Mouse (Mus musculus) hindbrain, embryonic 11.5 days (tissue): Measurements from ENCODE around the gene Trp63. TPM values are rescaled to one million over a fixed set of nuclear protein-coding genes. Genes with fewer than 3 reads are reported as not detected.
"Not testable (repeated sequence)": the region's sequence is repeated elsewhere in the genome, so short reads cannot be mapped to it uniquely, and the experiment has no call there.

Experiments
- ATAC-seq: fragments of 200-750 bp; cut with Nextera tagmentation; 2 replicates; pipeline ENCODE4 v1.8.0; 2017; ENCODE audit warnings: mild to moderate bottlenecking, moderate TSS enrichment, moderate library complexity; ENCODE audit not compliant: low FRiP score
- DNase-seq: peaks from one replicate; pipeline ENCODE4 v3.0.0-alpha.2; 2015; ENCODE audit warnings: low spot score
- H3K27ac ChIP-seq: fragments of 300-500 bp; sonication (generic); 2 replicates; pipeline ENCODE4 v1.5.1; 2014; ENCODE audit warnings: mild to moderate bottlenecking, low read depth, low read length
- H3K27me3 ChIP-seq: fragments of 300-500 bp; sonication (generic); 2 replicates; pipeline ENCODE4 v1.6.1; 2014; ENCODE audit warnings: mild to moderate bottlenecking, low read length, moderate library complexity, mixed read lengths; ENCODE audit not compliant: control insufficient read depth, insufficient read depth
- H3K36me3 ChIP-seq: fragments of 300-500 bp; sonication (generic); 2 replicates; pipeline ENCODE4 v1.6.1; 2014; ENCODE audit warnings: mild to moderate bottlenecking, low read length, moderate library complexity, mixed read lengths; ENCODE audit not compliant: control insufficient read depth, insufficient read depth
- H3K4me1 ChIP-seq: fragments of 300-500 bp; sonication (generic); replicated peaks from 2 replicates; pipeline ENCODE4 v1.6.1; 2014; ENCODE audit warnings: low read length, mixed read lengths; ENCODE audit not compliant: control insufficient read depth, insufficient read depth
- H3K4me2 ChIP-seq: fragments of 300-500 bp; sonication (generic); replicated peaks from 2 replicates; pipeline ENCODE4 v1.6.1; 2014; ENCODE audit warnings: mild to moderate bottlenecking, low read depth, low read length
- H3K4me3 ChIP-seq: fragments of 300-500 bp; sonication (generic); 2 replicates; pipeline ENCODE4 v1.5.1; 2014; ENCODE audit warnings: low read depth, low read length
- H3K9ac ChIP-seq: fragments of 300-500 bp; sonication (generic); 2 replicates; pipeline ENCODE4 v1.6.1; 2014; ENCODE audit warnings: low read depth, low read length
- H3K9me3 ChIP-seq: fragments of 300-500 bp; sonication (generic); 2 replicates; pipeline ENCODE4 v1.6.1; 2016; ENCODE audit warnings: low read length; ENCODE audit not compliant: control insufficient read depth
- WGBS: fragments of 180-500 bp; shearing (Covaris S2); extraction: QIAGEN DNeasy Blood & Tissue Kit; methylation state at CpG from one replicate; pipeline ENCODE4 v1.1.7; 2014; 5-methylcytosine and 5-hydroxymethylcytosine counted together
- polyA plus RNA-seq: library from polyadenylated mRNA; unstranded; fragments of >200 nt; fragmentation: Nextera tagmentation; extraction: Ambion mirVana; gene quantifications from 2 replicates; pipeline ENCODE4 v1.2.1, GENCODE M21; 2014

Trp63 gene
- 3.1 and 5.3 TPM in 2 replicates for polyA plus RNA-seq

GRCm38 (mm10) chr16:25683531-25684248 lies at the start of gene Trp63:
Gene Trp63, plus strand, starts transcription at chr16:25683763.
- Histone ChIP-seq H3K4me3 (no peak within 1 kb of the TSS), H3K36me3 (no peaks in the 10 kb centered on the region), H3K9me3 (no peaks in the 10 kb centered on the region), H3K4me1 (no peaks in the 10 kb centered on the region), H3K27me3 (no peaks in the 10 kb centered on the region), H3K4me2 (no peak within 1 kb of the TSS), H3K9ac (no peak within 1 kb of the TSS), H3K27ac (no peak within 1 kb of the TSS)
- DNase-seq (no peak), ATAC-seq (no peak)
- 44% methylated on average over 8 of the region's 8 CpGs for WGBS

DNA sequence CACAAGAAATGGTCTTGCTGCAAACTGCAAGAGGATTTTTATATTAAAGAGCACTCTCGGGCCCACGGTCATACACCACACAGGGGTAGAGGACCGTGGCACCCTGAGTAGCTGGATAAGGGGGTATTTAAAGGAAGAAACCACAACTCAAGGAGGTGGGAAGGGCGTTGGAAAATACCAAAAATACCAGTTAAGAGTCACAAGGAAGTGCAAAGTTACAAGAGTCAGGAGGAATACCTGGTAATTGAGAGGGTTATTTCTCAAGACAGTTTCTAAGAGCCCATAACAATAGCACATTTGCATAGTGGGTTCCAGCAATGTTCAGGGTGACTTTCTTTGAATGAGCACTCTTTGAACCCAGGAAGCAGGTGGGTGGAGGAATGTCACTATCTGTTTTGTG lies 38.8 kb upstream of the Trp63 start:
- not testable (repeated sequence) for DNase-seq

DNA sequence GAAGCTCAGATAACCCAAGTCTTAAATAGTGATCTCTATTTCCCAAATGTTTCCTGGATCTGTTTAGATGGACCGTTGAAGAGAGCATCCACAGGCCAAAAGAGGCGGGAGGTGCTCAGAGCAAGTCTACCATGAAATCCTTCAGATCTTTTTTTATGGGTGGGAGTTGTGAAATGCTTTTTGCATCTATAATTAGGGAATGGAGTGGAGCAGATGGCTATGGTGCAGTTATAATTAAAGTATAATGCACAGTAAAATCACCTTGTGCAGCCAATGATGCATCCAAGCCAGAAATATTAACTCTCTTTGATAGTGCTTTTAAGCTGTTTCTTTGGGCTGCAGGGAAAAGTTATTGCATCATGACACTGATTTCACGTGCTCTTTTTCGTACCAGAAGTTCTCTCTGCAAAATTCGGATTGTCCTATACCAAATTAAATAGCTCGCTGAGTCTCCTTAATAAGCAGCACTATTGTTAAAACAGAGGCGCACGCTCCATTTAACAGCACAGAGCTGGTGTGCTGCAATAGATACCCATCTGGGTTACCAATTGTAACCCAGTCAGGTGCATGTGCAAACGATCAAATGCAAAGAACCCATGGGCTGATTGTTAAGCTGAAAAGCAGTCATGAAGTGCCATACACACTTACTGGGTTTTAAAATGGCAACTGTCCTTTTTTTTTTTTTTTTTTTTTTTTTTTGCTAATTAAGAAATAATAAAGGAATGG lies 22.9 kb upstream of the Trp63 start:
- Histone ChIP-seq H3K27me3 (no peaks in the 10 kb centered on the region), H3K4me3 (no peak overlapping the region), H3K36me3 (no peaks in the 10 kb centered on the region), H3K9me3 (no peaks in the 10 kb centered on the region), H3K4me1 (no peaks in the 10 kb centered on the region), H3K27ac (no peak overlapping the region), H3K4me2 (no peak overlapping the region), H3K9ac (no peak overlapping the region)
- ATAC-seq = peak; percentile 66; the same call in 1 of the 2 replicates
- WGBS = 72% methylated on average over 9 of the region's 9 CpGs
- no peak for DNase-seq

More for the DNA sequence above, 38.8 kb upstream of the Trp63 start:
- H3K9ac ChIP-seq, H3K9me3 ChIP-seq, H3K27me3 ChIP-seq, H3K27ac ChIP-seq, H3K4me1 ChIP-seq, H3K36me3 ChIP-seq, H3K4me3 ChIP-seq, ATAC-seq, H3K4me2 ChIP-seq: not testable (repeated sequence)
- 81% methylated on average over 4 of the region's 4 CpGs for WGBS

- ATAC-seq (no peak), DNase-seq (no peak)
- H3K9me3 ChIP-seq = no peaks in the 10 kb centered on the region
- no peak overlapping the region for H3K9ac ChIP-seq
- no peaks in the 10 kb centered on the region for H3K36me3 ChIP-seq
- H3K4me3 ChIP-seq = no peak overlapping the region
- H3K27ac ChIP-seq = no peak overlapping the region
- H3K4me2 ChIP-seq = no peak overlapping the region
- WGBS = 85% methylated on average over 3 of the region's 3 CpGs
- no peaks in the 10 kb centered on the region for H3K4me1 ChIP-seq
- no peaks in the 10 kb centered on the region for H3K27me3 ChIP-seq
Observed at GRCm38 (mm10) chr16:25663116-25663515, 20.4 kb upstream of the Trp63 start.

DNA sequence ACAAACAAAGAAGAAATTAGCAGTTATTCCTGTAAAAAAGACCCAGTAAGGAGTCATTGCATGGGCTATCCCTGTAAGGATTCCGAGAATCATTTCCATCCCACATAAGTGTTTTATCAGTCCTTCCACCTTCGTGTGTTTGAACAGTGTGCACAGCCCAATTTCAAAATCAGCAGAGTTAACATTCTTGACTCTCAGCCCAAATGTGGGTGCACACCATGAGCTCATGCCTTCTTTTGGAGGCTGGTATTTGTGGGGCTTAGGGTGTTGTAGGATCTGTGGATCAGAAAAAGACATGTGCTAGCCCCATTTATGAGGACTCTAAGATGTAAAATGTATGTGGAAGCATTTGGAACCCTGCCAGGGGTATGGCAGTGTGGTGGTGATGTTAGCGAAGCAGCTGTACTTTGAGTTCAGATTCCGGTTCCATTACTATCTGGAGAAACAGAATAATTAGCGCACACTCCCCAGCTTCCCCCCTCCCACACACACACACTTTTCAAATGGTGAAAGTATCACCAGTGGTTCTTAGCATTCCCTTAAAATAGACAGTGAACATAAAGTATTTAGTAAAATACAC lies 9.6 kb upstream of the Trp63 start:
- WGBS = 87% methylated on average over 5 of the region's 5 CpGs
- no peak overlapping the region for H3K4me3 ChIP-seq
- no peaks in the 10 kb centered on the region for H3K4me1 ChIP-seq
- H3K27me3 ChIP-seq = no peaks in the 10 kb centered on the region
- DNase-seq = no peak
- H3K4me2 ChIP-seq = no peak overlapping the region
- ATAC-seq = no peak
- no peaks in the 10 kb centered on the region for H3K9me3 ChIP-seq
- H3K9ac ChIP-seq = no peak overlapping the region
- H3K36me3 ChIP-seq = no peaks in the 10 kb centered on the region
- H3K27ac ChIP-seq = no peak overlapping the region

- 73% methylated on average over 5 of the region's 5 CpGs for WGBS
- H3K9me3 ChIP-seq = no peaks in the 10 kb centered on the region
- H3K4me3 ChIP-seq = no peak overlapping the region
- ATAC-seq (no peak), DNase-seq (no peak)
- H3K4me2 ChIP-seq = no peak overlapping the region
- H3K27ac ChIP-seq = no peak overlapping the region
- H3K36me3 ChIP-seq = no peaks in the 10 kb centered on the region
- no peaks in the 10 kb centered on the region for H3K27me3 ChIP-seq
- H3K4me1 ChIP-seq = no peaks in the 10 kb centered on the region
- no peak overlapping the region for H3K9ac ChIP-seq
Observed at GRCm38 (mm10) chr16:25680369-25680768, 3.2 kb upstream of the Trp63 start.

- ATAC-seq = no peak
- H3K9ac ChIP-seq = no peak overlapping the region
- H3K36me3 ChIP-seq = no peaks in the 10 kb centered on the region
- H3K27ac ChIP-seq = no peak overlapping the region
- H3K4me3 ChIP-seq = no peak overlapping the region
- H3K4me1 ChIP-seq = no peaks in the 10 kb centered on the region
- no peak overlapping the region for H3K4me2 ChIP-seq
- no peaks in the 10 kb centered on the region for H3K27me3 ChIP-seq
- no peak for DNase-seq
- H3K9me3 ChIP-seq = no peaks in the 10 kb centered on the region
- WGBS = 74% methylated on average over 4 of the region's 4 CpGs
Observed at GRCm38 (mm10) chr16:25682533-25682932, 1.0 kb upstream of the Trp63 start.

DNA sequence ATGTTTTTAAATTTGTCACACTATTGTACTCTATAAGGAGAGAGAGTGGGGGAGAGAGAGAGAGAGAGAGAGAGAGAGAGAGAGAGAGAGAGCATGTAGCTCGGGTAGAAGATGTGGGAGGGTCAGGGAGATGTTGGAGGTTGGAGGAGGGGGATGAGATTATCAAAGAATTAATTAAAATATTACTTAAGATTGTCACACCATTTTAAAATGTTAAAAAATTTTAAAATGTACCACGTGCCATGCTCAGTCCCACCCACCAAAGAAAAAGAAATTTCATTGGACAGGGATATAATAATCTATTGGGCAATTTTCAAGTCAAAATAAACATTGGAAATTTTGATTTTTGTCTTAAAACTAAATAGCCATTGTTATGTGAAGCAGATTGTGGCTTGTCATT lies 1.0 kb downstream of the Trp63 start:
- no peaks in the 10 kb centered on the region for H3K36me3 ChIP-seq
- no peak overlapping the region for H3K9ac ChIP-seq
- no peak overlapping the region for H3K4me2 ChIP-seq
- no peak overlapping the region for H3K27ac ChIP-seq
- no peak for DNase-seq
- no peak for ATAC-seq
- no peak overlapping the region for H3K4me3 ChIP-seq
- H3K9me3 ChIP-seq = no peaks in the 10 kb centered on the region
- WGBS = 66% methylated on average over 2 of the region's 2 CpGs
- H3K27me3 ChIP-seq = no peaks in the 10 kb centered on the region
- no peaks in the 10 kb centered on the region for H3K4me1 ChIP-seq
